Mouse (Mus musculus): ENCODE measurements around the gene Bcl2l12. TPM values are rescaled to one million over a fixed set of nuclear protein-coding genes. Genes with fewer than 3 reads are reported as not detected.

Bcl2l12 gene
- total RNA-seq (2023) = 12.2 TPM

DNA sequence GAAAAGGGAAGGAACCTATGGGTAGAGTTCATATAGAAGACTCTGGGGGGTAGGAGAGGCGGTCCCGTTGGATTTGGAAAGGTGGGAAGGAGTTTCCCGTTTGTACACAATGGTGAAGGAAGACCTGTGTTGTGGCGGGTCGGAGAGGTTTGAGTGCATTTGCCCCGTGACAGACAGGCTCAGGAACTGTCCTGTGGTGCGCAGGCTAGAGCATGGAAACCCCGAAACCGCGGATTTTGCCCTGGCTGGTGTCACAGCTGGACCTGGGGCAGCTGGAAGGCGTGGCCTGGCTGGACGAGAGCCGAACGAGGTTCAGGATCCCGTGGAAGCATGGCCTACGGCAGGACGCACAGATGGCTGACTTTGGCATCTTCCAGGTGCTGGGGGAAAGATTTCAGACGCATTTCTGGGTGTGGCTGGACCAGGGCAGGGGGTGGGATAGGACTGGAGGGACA is at the start of gene Bcl2l12:
Gene Bcl2l12, minus strand, starts transcription at position 212 of the 455 bp plus-strand sequence.

DNA sequence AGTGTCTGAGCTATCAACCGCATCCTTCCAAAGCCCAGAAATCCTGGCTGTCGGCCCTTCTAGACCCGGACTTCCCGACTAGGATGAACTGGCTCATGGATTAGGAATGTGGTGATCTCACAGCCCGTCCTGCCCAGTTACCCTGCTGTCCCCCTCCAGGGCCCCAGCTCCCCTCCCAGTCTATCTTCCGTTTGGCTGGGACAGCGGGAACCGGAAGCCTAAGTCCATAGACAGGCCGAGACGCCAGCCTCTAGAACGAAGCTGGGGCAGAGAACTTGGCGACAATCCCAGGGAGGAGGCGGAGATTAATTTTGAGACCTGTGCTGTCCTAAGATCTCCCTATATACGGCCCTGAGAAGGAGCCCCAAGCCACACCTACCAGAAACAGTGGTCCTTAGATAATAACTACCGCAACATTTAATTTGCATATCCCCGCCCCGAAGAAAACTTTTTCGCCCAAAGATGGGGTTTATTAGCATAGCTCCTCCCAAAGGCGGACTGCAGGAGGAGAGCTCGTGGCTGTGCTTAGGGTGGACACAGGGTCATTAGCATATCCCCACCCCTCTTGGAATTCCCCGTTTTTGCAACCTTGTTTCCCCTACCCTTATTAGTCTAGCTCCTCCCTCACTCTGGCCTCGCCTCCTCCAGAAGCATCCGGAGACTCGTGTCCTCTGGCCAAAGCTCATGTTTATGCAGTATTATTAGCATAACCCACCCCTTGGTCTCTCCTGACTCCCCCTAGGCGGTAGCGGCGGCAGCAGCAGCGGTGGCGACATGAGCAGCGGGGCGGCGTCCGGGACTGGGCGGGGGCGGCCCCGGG is 18.9 kb upstream of the Bcl2l12 start, which contains the start of gene Rras:
Gene Rras, plus strand, starts transcription at position 720 of the 820 bp plus-strand sequence.

DNA sequence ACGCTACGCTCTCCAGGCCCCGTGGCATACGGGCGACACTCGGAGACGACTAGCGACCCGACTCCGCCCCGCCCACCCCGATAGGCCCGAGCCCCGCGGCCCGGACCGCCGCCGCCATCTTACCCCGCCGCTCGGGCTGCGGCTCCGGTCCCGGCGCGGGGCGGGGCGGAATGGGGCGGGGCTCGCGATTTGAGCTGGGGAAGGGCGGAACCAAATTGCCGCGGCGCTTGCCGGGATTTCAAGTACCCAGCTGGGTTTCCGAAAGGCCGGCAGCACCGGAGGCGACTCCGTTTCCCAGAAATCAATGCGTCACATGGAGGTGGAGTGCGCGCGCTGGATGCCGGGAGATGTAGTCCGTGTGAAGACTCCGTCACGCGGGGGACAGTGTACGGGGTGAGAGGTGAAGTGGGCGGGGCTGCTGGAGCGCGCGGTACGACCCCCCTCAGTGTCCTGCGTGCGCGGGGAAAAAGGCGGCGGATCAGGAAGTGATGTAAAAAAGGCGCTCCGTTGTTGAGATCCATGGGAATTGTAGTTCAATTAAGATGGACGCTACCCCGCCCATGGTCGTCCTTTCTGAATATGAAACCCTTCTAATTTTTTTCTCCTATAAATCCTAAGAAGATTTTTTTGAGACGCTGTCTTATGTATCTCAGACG is 17.6 kb upstream of the Bcl2l12 start, which contains the start of gene Scaf1:
Gene Scaf1, minus strand, starts transcription at position 407 of the 656 bp plus-strand sequence.

DNA sequence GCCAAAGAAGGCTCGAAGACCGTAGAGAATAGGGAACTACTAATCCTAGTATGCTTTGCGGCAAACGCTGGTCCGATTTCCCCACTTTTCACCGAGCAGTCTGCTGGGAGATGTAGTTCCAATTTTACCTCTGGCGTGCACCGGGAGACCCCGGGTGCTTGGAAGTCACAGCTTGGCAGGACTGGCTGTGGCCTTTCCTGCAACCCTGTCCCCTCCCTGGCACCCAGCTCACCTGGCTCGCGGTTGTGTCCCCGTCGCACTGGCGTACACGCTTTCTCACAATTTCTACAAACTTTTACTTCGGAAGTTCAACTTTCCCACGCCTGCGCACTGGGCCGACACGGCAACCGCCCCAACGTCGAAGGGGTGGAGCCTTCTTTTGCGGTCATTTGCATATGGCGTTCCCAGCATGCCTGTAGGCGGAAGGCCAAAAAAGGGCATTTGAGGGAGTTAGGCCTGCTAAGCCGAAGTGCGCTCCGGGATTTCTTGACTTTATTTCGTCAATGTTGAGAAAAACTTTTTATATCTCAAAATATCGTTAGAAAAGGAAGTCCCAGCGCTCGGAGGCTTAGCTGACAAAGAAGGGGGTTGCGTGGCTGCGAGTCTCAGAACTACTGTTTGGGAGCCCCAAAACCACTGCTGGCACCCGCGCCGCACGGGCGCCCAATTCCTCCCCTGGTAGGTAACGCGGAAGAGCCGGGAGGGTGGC is 1.1 kb downstream of the Bcl2l12 start, which contains the start of gene Irf3:
Gene Irf3, plus strand, starts transcription at position 418 of the 709 bp plus-strand sequence.

DNA sequence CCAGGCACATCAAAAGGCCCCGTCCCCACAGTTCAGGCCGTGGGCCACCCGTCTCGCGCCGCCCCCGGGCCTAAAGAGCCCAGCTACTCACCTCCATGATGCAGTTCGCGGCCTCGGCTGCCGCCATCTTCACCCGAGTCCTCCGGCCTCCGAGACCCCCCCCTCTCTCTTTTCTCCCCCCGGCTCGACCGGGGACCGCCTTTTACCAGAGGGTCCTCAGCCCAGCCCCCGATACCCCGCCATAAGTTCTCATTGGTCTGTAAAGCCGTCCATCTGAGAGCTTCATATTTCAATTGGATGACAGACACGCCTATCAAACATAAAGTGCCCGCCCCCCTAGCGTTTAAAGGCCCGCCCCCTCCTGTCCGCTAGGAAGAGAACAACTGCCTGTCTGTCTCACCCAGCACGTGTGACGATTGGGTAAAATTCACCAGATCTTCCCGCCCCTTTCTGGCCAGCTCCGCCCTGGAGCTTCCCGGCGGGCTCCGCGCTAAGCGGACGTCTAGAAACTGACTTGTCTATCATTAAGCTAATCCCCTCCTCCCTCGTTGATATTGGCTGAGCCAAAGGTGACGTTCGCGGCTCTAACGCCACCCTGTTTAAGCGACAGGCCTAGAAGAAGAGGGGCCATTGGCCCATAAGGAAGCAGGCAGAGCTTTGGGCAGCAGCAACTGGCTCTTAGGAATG is 12.2 kb downstream of the Bcl2l12 start, which contains the start of gene Prmt1:
Gene Prmt1, minus strand, starts transcription at position 377 of the 687 bp plus-strand sequence.

DNA sequence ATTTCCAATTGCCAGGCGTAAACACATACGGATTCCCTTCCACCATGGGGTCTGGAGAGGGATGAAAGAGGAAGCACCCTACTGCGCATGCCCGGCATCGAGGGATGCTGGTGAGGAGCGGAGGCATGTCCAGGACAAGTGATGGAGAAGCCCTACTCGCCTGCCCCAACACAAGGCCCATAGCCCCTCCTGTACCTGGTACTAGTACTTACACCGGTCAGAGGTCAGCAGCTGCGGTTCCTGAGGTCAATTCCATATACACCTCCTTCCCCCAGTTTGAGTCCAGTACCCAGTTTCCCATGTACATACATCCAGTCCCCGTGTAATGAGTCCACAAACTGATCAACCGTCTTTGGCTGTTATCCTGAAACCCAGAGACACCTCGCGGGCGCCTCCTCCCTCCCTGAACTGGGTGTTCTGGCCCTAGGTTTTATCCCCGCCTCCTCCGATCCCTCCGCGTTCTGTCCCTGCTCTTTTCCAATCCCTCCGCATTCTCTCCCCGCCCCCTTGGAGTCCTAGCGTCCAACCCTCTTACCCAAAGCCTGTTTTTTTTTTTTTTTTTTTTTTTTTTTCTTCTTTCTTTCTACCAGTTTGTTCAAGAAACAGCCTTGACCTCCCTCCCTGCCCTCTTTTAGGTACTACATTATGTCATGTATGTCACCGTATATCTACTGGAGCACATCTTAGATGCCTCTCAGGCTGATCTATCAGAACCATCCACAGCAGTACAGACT is 24.0 kb downstream of the Bcl2l12 start, which contains the start of gene Cpt1c:
Gene Cpt1c, minus strand, starts transcription at position 469 of the 734 bp plus-strand sequence.

DNA sequence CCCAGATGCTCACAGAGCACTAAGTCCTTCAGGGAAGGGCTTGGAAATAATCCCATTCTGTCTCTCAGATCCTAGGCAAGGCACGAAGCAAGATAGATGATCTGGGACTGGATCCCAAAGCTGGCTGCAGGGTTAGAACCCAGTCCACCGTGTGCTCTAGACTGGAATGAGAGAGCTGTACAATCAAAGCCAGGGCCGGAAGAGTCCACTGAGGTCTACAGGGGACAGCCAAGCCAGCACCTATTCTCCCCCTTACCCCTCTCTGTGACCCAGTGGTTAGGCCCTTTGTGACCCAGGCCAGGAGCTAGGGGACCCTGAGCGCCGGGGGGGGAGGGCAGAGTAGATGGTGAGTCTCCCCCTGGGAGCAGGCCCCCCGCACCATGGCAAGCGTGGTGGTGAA is 55.6 kb downstream of the Bcl2l12 start, which contains the start of gene Tsks:
Gene Tsks, plus strand, starts transcription at position 301 of the 400 bp plus-strand sequence.

Other genes with a start within 250 kb of the Bcl2l12 start
- gene Zfp473, start 247.7 kb downstream of the Bcl2l12 start, total RNA-seq (2023) = 0.88 TPM
- 30.5 TPM for gene Nup62, start 182.6 kb downstream of the Bcl2l12 start, total RNA-seq (2023)
- 11.5 TPM for gene Il4i1, start 182.3 kb downstream of the Bcl2l12 start, total RNA-seq (2023)
- gene Atf5, start 182.1 kb downstream of the Bcl2l12 start, total RNA-seq (2023) = 5.1 TPM
- 40.7 TPM for gene Akt1s1, start 149.7 kb downstream of the Bcl2l12 start, total RNA-seq (2023)
- gene Tbc1d17, start 149.6 kb downstream of the Bcl2l12 start, total RNA-seq (2023) = 102 TPM
- gene Pnkp, start 141.6 kb downstream of the Bcl2l12 start, total RNA-seq (2023) = 51.4 TPM
- 17.6 TPM for gene Ptov1, start 128.9 kb downstream of the Bcl2l12 start, total RNA-seq (2023)
- gene Med25, start 106.0 kb downstream of the Bcl2l12 start, total RNA-seq (2023) = 74.7 TPM
- 18.1 TPM for gene Fuz, start 102.6 kb downstream of the Bcl2l12 start, total RNA-seq (2023)
- 71.6 TPM for gene Ap2a1, start 69.2 kb downstream of the Bcl2l12 start, total RNA-seq (2023)
- gene Tsks, start 55.5 kb downstream of the Bcl2l12 start, total RNA-seq (2023) = not detected
- 0.76 TPM for gene Cpt1c, start 23.9 kb downstream of the Bcl2l12 start, total RNA-seq (2023)
- gene Prmt1, start 12.1 kb downstream of the Bcl2l12 start, total RNA-seq (2023) = 116 TPM
- gene Irf3, start 1.1 kb downstream of the Bcl2l12 start, total RNA-seq (2023) = 134 TPM
- gene Scaf1, start 17.7 kb upstream of the Bcl2l12 start, total RNA-seq (2023) = 92.7 TPM
- gene Rras, start 19.2 kb upstream of the Bcl2l12 start, total RNA-seq (2023) = 5.5 TPM
- 68.4 TPM for gene Prr12, start 54.2 kb upstream of the Bcl2l12 start, total RNA-seq (2023)
- gene Nosip, start 63.7 kb upstream of the Bcl2l12 start, total RNA-seq (2023) = 75.9 TPM
- 1.5 TPM for gene Prrg2, start 64.0 kb upstream of the Bcl2l12 start, total RNA-seq (2023)
- 6.3 TPM for gene Rcn3, start 93.5 kb upstream of the Bcl2l12 start, total RNA-seq (2023)
- 16.1 TPM for gene Fcgrt, start 105.1 kb upstream of the Bcl2l12 start, total RNA-seq (2023)
- gene Rps11, start 125.7 kb upstream of the Bcl2l12 start, total RNA-seq (2023) = 3,007 TPM
- 5,416 TPM for gene Rpl13a, start 130.0 kb upstream of the Bcl2l12 start, total RNA-seq (2023)
- gene Gm45713, start 137.5 kb upstream of the Bcl2l12 start, total RNA-seq (2023) = not detected
- gene Flt3l, start 137.7 kb upstream of the Bcl2l12 start, total RNA-seq (2023) = 212 TPM
- 31.0 TPM for gene Pih1d1, start 155.6 kb upstream of the Bcl2l12 start, total RNA-seq (2023)
- gene Aldh16a1, start 155.9 kb upstream of the Bcl2l12 start, total RNA-seq (2023) = 51.1 TPM
- not detected for gene Slc17a7, start 165.2 kb upstream of the Bcl2l12 start, total RNA-seq (2023)
- not detected for gene Gfy, start 180.9 kb upstream of the Bcl2l12 start, total RNA-seq (2023)
- not detected for gene Pth2, start 182.3 kb upstream of the Bcl2l12 start, total RNA-seq (2023)
- not detected for gene Ccdc155, start 206.2 kb upstream of the Bcl2l12 start, total RNA-seq (2023)
- gene Dkkl1, start 213.4 kb upstream of the Bcl2l12 start, total RNA-seq (2023) = not detected
- gene Tead2, start 217.0 kb upstream of the Bcl2l12 start, total RNA-seq (2023) = not detected
- 344 TPM for gene Cd37, start 240.4 kb upstream of the Bcl2l12 start, total RNA-seq (2023)
- not detected for gene Slc6a16, start 242.4 kb upstream of the Bcl2l12 start, total RNA-seq (2023)